Mouse (Mus musculus): ENCODE measurements at regions not wholly inside any gene's neighbourhood (a gene's known extent, or its start where the extent isn't known, plus 50 kb on each side); places are given as distances from the start of the nearest gene placed in this dataset.

- Histone ChIP-seq H3K36me3 (ENCODE audit: insufficient read depth) (no peaks in the 10 kb centered on the region), H3K27me3 (ENCODE audit: insufficient read depth, low read length) (no peaks in the 10 kb centered on the region), H3K4me3 (ENCODE audit: low read depth, low read length) (no peak overlapping the region), H3K9ac (no peak overlapping the region), H3K27ac (ENCODE audit: low read depth, low read length) (no peak overlapping the region), H3K4me1 (ENCODE audit: insufficient read depth) (no peaks in the 10 kb centered on the region), H3K4me2 (ENCODE audit: low read depth) (no peak overlapping the region), H3K9me3 (ENCODE audit: low read length) (0 out of 2 replicates have a peak, but pooled peaks cover 5% of the 10 kb centered on the region)
- no peak for TF ChIP-seq CTCF (IDR thresholded peaks at IDR 0.05; ENCODE audit: low read depth)
- WGBS = 82% methylated on average over 11 of the region's 11 CpGs
- DNase-seq (no peak), ATAC-seq (no peak)
These were observed 106.1 kb upstream of the Dynlrb2 start for GRCm38 (mm10) chr8:116398565-116399205.

- no peaks in the 10 kb centered on the region for H3K36me3 ChIP-seq (ENCODE audit: insufficient read depth)
- H3K4me2 ChIP-seq (ENCODE audit: low read depth) = peak overlapping the region; percentile 39
- H3K9ac ChIP-seq = peak overlapping the region; percentile 3; the same call in 1 of the 2 replicates
- no peaks in the 10 kb centered on the region for H3K4me1 ChIP-seq (ENCODE audit: insufficient read depth)
- 55% methylated on average over 23 of the region's 23 CpGs for WGBS
- ATAC-seq = peak; percentile 66; the same call in 1 of the 2 replicates
- no peak for TF ChIP-seq CTCF (IDR thresholded peaks at IDR 0.05; ENCODE audit: low read depth)
- H3K9me3 ChIP-seq (ENCODE audit: low read length) = no peaks in the 10 kb centered on the region
- H3K27me3 ChIP-seq (ENCODE audit: insufficient read depth, low read length) = no peaks in the 10 kb centered on the region
- H3K4me3 ChIP-seq (ENCODE audit: low read depth, low read length) = peak overlapping the region; percentile 15
- DNase-seq = peak; percentile 55
- peak overlapping the region; percentile 3; the same call in 1 of the 2 replicates for H3K27ac ChIP-seq (ENCODE audit: low read depth, low read length)
These were observed 119.4 kb upstream of the Dynlrb2 start for GRCm38 (mm10) chr8:116385193-116385955.

- peak overlapping the region; percentile 69 for H3K27ac ChIP-seq (ENCODE audit: low read depth, low read length)
- no peak overlapping the region for H3K9ac ChIP-seq
- H3K27me3 ChIP-seq (ENCODE audit: insufficient read depth, low read length) = no peaks in the 10 kb centered on the region
- peak overlapping the region; percentile 15 for H3K4me3 ChIP-seq (ENCODE audit: low read depth, low read length)
- ATAC-seq (peak; percentile 90), DNase-seq (peak; percentile 59)
- no peaks in the 10 kb centered on the region for H3K9me3 ChIP-seq (ENCODE audit: low read length)
- H3K4me2 ChIP-seq (ENCODE audit: low read depth) = peak overlapping the region; percentile 39
- H3K36me3 ChIP-seq (ENCODE audit: insufficient read depth) = no peaks in the 10 kb centered on the region
- H3K4me1 ChIP-seq (ENCODE audit: insufficient read depth) = no peaks in the 10 kb centered on the region
- WGBS = 24% methylated on average over 15 of the region's 15 CpGs
- no peak for TF ChIP-seq CTCF (IDR thresholded peaks at IDR 0.05; ENCODE audit: low read depth)
These were observed 120.2 kb upstream of the Dynlrb2 start for GRCm38 (mm10) chr8:116384418-116385089.

- no peak for TF ChIP-seq CTCF (IDR thresholded peaks at IDR 0.05; ENCODE audit: low read depth)
- DNase-seq (no peak), ATAC-seq (no peak)
- Histone ChIP-seq H3K27me3 (ENCODE audit: insufficient read depth, low read length) (no peaks in the 10 kb centered on the region), H3K9ac (no peak overlapping the region), H3K4me2 (ENCODE audit: low read depth) (no peak overlapping the region), H3K36me3 (ENCODE audit: insufficient read depth) (no peaks in the 10 kb centered on the region), H3K4me3 (ENCODE audit: low read depth, low read length) (no peak overlapping the region), H3K9me3 (ENCODE audit: low read length) (no peaks in the 10 kb centered on the region), H3K4me1 (ENCODE audit: insufficient read depth) (no peaks in the 10 kb centered on the region), H3K27ac (ENCODE audit: low read depth, low read length) (peak overlapping the region; percentile 69)
- WGBS = 51% methylated on average over 13 of the region's 14 CpGs
These were observed 121.0 kb upstream of the Dynlrb2 start for GRCm38 (mm10) chr8:116383495-116384417.

- no peak overlapping the region for H3K4me3 ChIP-seq (ENCODE audit: low read depth, low read length)
- H3K36me3 ChIP-seq (ENCODE audit: insufficient read depth) = no peaks in the 10 kb centered on the region
- ATAC-seq (no peak), DNase-seq (no peak)
- no peaks in the 10 kb centered on the region for H3K27me3 ChIP-seq (ENCODE audit: insufficient read depth, low read length)
- H3K4me2 ChIP-seq (ENCODE audit: low read depth) = no peak overlapping the region
- 69% methylated on average over 8 of the region's 8 CpGs for WGBS
- H3K9me3 ChIP-seq (ENCODE audit: low read length) = no peaks in the 10 kb centered on the region
- no peak overlapping the region for H3K9ac ChIP-seq
- no peak overlapping the region for H3K27ac ChIP-seq (ENCODE audit: low read depth, low read length)
- no peak for TF ChIP-seq CTCF (IDR thresholded peaks at IDR 0.05; ENCODE audit: low read depth)
- no peaks in the 10 kb centered on the region for H3K4me1 ChIP-seq (ENCODE audit: insufficient read depth)
These were observed 121.7 kb upstream of the Dynlrb2 start for GRCm38 (mm10) chr8:116383036-116383435.

- no peak for TF ChIP-seq CTCF (IDR thresholded peaks at IDR 0.05; ENCODE audit: low read depth)
- H3K9me3 ChIP-seq (ENCODE audit: low read length) = no peaks in the 10 kb centered on the region
- ATAC-seq (no peak), DNase-seq (no peak)
- H3K4me3 ChIP-seq (ENCODE audit: low read depth, low read length) = no peak overlapping the region
- no peaks in the 10 kb centered on the region for H3K36me3 ChIP-seq (ENCODE audit: insufficient read depth)
- no peaks in the 10 kb centered on the region for H3K4me1 ChIP-seq (ENCODE audit: insufficient read depth)
- WGBS = 91% methylated on average over 4 of the region's 4 CpGs
- H3K27ac ChIP-seq (ENCODE audit: low read depth, low read length) = no peak overlapping the region
- H3K4me2 ChIP-seq (ENCODE audit: low read depth) = no peak overlapping the region
- no peaks in the 10 kb centered on the region for H3K27me3 ChIP-seq (ENCODE audit: insufficient read depth, low read length)
- no peak overlapping the region for H3K9ac ChIP-seq
These were observed 124.2 kb upstream of the Dynlrb2 start for GRCm38 (mm10) chr8:116380601-116381000.

All from forebrain, postnatal 0 days (tissue).